Mouse (Mus musculus): ENCODE data around the gene Sytl1.

DNA sequence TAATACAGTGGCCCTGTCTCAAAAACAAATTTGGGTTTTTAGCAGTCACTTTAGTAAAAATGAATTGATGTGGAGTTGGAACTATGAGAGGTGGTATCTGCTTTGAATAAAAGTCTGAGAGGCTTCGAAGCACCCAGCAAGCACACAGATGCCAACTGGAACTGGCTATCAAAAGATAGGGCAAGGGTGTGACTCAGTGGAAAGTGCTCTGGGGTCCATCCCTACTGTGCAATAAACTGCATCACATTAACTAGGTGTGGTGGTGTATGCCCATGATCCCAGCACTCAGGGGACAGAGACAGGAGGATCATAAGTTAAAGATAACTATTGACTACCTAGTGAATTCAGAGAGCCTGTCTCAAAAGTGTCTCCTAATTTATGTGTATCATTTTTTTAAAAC lies 28.3 kb upstream of the Sytl1 start:
- TF ChIP-seq POLR2A (IDR thresholded peaks at IDR 0.05; ENCODE audit: extremely low read depth, insufficient read depth, low read length): no peak
- TF ChIP-seq CTCF (IDR thresholded peaks at IDR 0.05; ENCODE audit: extremely low read depth, insufficient read depth, low read length): no peak

Data from cortical plate, adult 2 months (tissue).